Mouse (Mus musculus): Measurements from ENCODE around the gene Slc10a1. TPM values are rescaled to one million over a fixed set of nuclear protein-coding genes. Genes with fewer than 3 reads are reported as not detected.
"Not testable (repeated sequence)": the region's sequence is repeated elsewhere in the genome, so short reads cannot be mapped to it uniquely, and the experiment has no call there.

The Slc10a1 gene
- total RNA-seq, 2 experiments from 2014 or later, result not detected

DNA sequence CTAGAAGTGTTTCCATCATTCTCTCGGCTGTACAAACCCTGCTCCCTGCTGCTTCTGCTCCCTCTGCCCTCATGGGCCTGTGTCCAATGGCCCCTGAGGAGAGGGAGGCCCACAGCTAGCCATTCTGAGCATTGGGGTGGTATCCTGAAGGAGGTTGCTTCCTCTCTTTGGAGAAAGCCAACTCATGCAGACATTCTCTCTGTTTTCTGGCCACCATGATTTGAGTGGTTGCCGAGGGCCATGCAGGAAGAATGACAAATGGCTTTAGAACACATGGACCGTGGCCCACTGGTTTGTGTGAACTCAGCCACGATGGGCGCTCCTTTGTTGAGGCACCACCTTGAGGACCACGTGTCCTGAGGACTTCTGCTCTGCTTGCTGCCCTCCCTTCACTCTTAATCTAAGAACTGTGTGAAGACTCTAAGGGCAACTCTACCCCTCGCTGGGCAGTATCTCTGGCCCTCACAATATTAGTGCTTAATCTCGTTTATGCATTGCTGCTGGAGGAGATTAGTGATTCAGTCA lies 1.7 kb upstream of the Slc10a1 start:
- ATAC-seq (replicated peaks; ENCODE audit: poor library complexity, severe bottlenecking), result no peak

DNA sequence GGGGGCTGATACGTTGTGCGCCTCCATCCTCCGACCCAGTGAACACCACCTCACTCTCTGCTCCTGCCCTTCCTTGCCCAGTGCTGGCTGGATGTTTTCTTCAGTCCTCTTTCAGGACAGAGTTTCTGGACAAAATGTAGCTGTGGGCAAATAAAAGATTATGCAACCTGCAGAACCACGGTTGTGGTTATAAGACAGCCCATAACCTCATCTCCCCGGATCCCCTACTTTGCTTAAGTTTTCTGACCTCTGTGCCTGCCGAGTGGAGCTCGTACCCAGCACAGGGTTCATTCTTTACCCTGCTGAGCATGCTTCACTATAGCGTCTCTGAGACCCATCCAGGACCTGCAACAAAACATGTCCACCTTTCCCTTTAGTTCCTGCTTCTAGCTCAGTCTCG lies 587 bp downstream of the Slc10a1 start:
- peak; percentile 44 for ATAC-seq (replicated peaks; ENCODE audit: poor library complexity, severe bottlenecking)

DNA sequence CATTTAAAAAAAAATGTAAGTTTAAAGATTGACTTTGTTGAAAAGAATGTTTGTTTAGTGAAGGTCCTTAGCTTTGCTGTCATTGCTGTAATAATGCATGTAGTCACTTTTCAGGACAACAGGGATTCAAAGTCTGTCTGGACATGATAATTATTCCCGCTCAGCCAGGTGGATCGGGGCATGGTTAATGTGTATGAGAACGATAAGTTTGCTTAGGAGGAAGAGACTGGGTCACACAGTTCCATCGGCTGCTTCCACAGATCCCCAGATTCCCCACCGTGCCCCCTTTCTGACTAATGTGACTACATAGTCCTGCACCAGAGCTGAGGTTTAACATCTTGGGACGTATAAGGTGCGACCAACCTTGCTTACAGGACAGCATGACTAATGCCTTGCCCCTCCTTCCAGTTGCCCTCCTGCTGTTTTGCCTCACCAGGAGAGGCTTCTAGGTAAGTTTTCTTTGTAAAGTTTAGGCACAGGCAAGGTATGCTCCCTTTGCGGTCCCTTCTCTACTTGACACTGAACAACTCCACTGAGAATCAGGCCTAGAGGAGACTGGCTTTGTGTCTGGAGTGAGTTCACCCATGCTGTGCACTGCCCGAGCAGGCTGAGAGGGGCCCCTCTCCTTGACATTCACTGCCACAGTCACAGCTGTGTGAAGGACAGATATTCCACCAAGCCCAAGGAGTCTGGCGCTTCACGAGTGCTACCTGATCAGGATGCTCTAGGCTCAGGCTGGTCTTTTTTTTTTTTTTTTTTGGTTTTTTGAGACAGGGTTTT lies 2.3 kb downstream of the Slc10a1 start:
- no peak for ATAC-seq (replicated peaks; ENCODE audit: poor library complexity, severe bottlenecking)

DNA sequence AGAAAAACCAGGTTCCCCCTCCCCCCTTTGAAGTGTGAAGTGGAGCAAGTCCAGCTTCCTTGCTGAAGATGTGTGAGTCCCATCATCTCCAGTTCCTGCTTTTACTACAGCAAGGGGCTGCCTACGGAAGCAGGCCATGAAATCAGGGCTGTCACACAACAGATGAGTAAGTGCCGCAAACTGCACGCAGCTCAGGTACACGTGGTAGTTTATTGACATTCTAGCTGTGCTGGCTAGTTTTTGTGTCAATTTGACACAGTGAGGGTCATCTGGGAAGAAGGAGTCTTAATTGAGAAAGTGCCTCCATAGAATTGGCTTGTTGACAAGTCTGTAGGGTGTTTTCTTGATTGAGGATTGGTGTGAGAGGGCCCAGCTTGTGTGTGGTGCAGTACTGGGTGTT lies 5.9 kb downstream of the Slc10a1 start:
- no peak for ATAC-seq (replicated peaks; ENCODE audit: poor library complexity, severe bottlenecking)

DNA sequence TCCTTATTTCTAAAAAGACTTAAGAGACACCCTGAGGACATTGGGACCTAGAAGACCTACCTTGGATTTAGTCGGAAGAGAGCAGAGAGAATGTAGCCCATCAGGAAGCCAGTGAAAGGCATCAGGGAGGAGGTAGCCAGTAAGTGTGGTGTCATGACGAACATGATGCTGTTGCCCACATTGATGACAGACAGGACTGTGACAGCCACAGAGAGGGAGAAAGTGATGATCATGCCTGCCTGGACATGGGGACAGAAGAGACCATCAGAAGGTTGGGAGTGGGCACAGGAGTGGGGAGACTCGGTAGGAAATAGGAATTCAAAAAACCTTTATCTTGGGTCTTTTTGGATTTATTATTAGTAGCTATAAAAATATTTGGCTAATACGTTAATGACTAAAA lies 10.5 kb downstream of the Slc10a1 start:
- ATAC-seq (replicated peaks; ENCODE audit: poor library complexity, severe bottlenecking), result no peak

DNA sequence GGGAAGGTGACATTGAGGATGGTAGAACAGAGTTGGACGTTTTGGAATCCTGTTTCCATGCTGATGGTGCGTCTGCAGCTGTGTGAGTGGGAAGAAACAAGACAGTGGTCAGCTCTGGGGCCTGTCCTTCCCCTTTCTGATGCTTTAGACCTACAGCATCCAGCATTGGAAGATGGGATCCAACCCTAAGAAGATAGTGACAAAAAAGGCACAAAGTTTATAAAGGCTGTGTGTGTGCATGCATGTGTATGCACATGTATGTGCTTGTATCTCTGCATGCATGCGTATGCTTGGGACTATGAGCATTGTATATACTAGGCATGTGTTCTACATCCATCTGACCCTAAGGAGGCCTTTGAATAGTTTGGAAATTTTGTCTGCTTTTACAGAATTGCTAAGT lies 12.5 kb downstream of the Slc10a1 start:
- ATAC-seq (replicated peaks; ENCODE audit: poor library complexity, severe bottlenecking), result 0 out of 2 replicates have a peak, but pooled peaks have one; percentile 5

DNA sequence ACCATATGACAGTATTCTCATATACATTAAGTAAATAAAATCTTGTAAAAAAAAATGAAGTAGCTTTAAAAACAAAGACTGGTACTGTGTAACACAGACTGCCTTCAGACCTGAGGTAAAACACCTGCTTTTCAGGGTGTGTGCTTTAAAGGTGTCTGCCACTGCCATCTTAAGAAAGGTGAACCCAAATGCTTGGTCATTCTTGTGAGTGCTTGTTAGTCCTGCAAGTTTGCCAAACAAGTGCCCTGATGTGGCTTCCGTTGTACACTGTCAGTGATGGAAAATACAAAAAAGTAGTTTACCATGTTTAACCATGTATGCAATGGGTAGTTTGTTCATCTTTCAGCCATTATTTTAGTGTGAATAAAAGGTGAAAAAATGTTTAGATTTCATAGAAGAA lies 16.0 kb downstream of the Slc10a1 start:
- no peak for ATAC-seq (replicated peaks; ENCODE audit: poor library complexity, severe bottlenecking)

DNA sequence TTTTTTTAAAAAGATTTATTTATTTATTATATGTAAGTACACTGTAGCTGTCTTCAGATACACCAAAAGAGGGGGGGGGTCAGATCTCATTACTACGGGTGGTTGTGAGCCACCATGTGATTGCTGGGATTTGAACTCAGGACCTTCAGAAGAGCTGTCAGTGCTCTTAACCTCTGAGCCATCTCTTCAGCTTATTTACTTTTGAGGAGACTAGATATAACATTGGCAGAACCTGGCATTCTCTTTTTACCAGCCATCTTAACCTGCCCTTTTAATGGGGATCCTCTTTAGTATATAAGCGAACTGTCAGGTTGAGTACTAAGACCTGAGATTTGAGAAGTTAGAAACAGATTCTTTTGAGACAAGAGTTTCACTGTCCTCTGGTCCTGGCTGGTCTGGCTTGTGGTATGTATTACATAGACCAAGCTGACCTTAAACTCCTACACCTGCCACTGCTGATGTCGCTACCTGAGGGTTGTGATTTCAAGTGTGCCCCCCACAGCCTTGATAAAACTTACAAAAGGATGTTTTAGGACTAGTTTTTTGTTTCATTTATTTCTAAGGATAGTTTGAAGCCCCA lies 16.8 kb downstream of the Slc10a1 start:
- ATAC-seq (replicated peaks; ENCODE audit: poor library complexity, severe bottlenecking), result no peak

DNA sequence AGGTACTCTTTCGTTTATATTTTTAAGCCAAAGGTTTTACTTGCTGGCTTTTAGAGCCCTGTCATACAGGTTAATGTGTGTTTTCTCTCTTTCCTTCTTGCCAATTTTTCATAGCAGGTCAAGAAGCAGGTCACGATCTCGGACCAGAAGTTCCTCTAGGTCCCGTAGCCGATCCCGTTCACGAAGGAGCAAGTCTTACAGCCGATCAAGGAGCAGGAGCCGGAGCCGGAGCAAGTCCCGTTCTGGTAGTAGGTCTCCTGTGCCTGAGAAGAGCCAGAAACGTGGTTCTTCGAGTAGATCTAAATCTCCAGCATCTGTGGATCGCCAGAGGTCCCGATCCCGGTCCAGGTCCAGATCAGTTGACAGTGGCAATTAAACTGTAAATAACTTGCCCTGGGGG lies 18.9 kb downstream of the Slc10a1 start:
- ATAC-seq (replicated peaks; ENCODE audit: poor library complexity, severe bottlenecking), result not testable (repeated sequence)

DNA sequence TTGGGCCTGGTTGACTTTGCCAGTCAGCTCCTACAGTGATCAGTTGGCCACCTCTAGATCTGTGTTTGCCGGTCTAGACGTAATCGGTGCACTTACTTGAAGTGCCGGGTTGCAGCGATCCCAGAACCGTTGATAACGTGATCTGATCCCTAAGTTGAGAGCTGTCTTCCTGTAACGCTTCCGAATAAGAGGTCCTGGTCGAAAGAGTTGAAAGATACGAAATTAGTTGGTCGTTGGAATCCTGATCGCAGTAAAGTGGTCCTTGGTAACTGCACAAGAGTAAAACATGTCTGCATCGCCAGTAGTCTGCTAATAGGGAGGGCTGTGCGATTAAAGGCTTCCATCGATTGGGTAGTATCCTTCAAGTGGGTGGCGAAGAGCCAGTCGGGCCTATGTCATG lies 20.3 kb downstream of the Slc10a1 start:
- no peak for ATAC-seq (replicated peaks; ENCODE audit: poor library complexity, severe bottlenecking)

DNA sequence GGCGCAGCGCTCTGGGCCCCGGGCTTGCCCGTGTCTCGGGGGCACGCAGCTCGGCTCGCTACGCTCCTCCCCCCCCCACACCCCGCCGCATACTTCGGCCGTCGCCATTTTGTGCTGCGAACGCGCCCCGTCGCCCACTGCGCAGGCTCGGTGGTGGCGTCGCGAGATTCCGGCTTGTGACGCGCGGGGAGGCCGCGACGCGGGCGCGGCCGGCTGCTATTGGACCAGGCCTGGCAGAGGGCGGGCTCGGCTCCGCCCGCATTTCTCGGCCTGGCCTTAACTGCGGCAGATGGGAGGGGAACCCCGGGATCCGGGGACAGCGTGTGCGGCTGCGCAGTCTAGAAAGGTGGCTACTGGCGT lies 22.5 kb downstream of the Slc10a1 start:
- peak; percentile 66 for ATAC-seq (replicated peaks; ENCODE audit: poor library complexity, severe bottlenecking)

DNA sequence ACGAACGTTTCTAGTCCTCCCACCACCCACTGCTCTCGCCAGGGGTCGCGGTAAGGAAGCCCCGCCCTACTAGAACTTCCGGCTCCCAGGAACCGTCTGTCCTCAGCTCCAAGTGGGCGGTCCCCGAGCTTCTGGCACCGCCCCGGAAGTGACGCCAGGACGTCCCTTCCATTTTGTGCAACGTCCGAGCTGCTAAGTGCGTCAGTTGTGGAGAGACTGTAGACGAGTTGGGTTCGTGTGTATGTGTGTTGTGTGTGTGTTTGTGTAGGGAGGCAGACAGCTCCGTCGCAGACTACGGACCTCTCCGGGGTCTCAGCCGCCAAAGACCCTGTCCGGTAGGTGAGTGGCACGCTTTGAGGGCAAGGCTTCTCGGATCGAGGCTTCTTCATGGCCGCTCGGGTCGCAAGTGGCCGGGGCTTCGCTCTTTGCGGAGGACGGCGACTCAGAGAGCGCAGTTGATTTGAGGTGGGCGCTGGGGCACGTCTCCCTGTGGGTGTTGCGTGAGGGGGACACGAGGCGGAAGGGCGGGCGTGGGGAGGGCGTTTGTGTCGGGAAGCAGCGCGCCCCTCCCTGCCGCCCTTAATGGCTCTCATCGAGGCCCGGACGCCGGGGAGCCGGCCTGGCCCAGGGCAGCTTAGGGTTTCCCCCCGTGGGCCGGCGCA lies 23.0 kb downstream of the Slc10a1 start, which contains the start of gene Srsf5:
Gene Srsf5 (plus strand): TSS at position 171 of the 662 bp plus-strand sequence.
- ATAC-seq (replicated peaks; ENCODE audit: poor library complexity, severe bottlenecking), result peak; percentile 78

DNA sequence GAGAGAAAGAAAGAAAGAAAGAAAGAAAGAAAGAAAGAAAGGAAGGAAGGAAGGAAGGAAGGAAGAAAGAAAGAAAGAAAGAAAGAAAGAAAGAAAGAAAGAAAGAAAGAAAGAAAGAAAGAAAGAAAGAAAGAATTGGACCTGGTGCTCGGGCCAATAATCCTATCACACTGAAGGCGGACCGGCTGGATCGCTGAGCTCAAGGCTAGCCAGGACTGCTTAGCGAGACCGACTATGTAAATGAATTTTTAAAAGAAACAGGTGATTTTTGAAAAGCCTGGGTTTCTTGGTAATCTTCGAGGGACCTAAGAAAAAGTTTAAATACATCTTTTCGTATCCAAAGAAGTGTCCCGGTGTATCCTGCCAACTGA lies 23.6 kb downstream of the Slc10a1 start:
- ATAC-seq (replicated peaks; ENCODE audit: poor library complexity, severe bottlenecking), result peak; percentile 1; the same call in 1 of the 2 replicates

DNA sequence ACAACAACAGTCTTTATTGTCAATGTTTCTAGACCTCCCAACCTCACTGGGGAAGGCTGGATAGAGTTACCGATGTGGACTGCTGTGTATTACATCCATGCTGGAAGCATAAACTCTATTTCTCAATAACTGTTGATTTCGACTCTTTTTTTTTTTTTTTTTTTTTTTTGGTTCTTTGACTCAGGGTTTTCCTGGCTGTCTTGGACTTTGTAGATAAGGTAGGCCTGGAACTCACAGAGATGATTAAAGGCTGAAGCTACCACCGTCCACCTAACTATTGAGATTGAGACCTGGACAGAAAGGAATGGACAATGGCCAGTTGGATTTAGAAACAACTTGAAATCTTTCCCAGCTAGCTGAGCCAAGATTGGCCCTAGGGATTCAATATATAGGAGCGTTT lies 24.3 kb downstream of the Slc10a1 start:
- ATAC-seq (replicated peaks; ENCODE audit: poor library complexity, severe bottlenecking), result no peak

DNA sequence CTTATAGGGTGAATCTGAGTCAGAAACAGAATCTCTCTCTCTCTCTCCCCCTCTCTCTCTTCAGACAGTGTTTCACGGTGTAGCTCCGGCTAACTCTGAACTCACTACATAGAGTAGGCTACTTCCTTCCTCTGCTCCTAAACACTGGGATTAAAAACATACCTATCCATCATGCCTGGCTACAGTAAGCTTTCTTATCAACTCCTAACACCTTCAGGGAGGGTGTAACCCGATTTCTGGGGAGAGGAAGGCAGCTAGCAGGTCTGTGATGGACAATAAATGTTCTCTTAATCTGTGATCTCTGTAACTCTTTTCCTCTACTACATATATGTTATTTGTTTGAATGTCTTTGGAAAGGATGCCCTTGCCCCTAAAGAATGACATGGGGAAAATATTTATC lies 25.1 kb downstream of the Slc10a1 start:
- no peak for ATAC-seq (replicated peaks; ENCODE audit: poor library complexity, severe bottlenecking)

DNA sequence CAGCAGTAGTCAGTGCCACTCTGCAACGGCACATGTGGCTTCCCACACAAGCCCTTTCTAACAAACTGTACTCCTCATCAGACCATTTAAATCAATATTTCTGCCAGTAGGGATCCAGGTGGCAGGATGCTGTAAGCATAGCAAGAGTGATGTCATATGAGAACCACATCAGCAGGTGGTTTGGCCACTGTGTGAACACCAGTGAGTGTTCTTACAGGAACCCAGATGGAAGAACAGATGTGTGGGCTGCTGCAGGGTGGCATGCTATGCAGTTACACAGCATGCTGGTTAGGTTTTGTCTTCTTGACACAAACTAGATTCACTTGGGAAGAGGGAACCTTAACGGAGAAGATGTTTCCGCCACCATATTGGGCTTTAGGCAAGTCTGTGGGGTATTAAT lies 26.6 kb downstream of the Slc10a1 start:
- no peak for ATAC-seq (replicated peaks; ENCODE audit: poor library complexity, severe bottlenecking)

DNA sequence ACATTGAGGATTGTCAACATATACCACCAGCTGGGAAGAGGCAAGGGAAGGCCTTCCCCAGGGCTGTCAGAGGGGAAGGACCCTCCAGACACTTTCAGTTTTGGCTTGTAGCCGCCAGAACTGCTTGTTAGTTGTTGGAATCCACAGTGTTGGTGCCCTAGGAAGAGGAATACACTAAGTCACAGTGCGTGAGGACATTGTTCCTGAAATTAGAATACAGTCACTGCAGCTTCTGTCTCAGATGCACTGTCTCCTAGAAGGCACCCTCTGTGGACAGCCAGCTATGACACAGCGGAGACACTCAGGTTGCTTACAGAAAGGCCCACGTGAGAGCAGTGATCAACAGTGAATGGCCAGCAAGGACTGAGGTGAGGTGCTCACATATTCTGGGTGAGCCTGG lies 29.3 kb downstream of the Slc10a1 start:
- peak; percentile 61 for ATAC-seq (replicated peaks; ENCODE audit: poor library complexity, severe bottlenecking)

DNA sequence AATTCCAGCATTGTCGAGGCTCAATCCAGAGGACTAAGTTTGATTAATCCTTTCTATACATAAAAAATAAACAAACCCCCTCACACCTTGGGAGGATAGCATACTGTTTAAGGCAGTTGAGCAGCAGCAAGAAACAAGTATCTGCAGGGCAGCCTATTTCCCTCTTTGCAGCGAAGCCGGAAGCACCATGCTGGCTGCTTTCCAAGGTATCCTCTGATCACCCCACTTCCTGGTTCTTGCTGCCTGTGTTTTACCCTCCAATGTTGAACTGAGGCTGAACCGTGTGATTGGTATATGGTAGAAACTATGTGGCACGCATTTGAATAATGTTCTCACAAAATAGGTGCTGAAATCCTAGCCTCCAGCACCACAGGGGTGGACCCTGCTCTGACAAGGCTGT lies 29.9 kb downstream of the Slc10a1 start:
- peak; percentile 76 for ATAC-seq (replicated peaks; ENCODE audit: poor library complexity, severe bottlenecking)

DNA sequence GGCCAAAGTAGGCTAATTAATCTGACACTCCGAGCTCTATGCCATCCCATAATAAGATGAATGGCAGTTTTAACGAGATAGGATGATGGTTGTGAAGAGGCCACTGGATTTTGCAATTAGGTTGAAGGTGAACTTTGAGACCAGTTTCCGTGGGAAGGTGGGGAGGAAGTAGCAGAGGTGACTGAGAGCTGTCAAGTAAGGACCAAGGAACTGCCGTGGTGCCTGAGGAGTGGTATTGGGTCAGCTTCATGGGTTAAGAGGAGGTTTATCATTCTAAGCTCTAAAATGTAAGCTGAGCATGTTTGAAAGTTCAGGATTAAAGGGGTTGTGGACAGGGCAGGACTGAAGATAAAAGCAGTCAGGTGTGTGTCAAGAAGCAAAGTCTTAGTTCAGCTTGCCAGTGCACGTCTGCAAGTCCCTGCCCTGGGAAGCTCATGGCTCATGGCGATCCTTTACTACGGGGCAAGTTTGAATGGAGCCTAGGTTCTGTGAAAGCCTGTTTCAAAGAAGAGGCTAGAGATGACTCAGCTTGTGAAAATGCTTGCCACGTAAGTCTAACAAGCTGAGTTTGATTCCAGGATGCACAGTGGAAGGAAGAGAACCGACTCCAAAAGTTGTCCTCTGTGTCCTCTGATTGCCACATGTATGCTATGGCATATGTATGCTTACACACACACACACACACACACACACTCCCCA lies 31.0 kb downstream of the Slc10a1 start:
- ATAC-seq (replicated peaks; ENCODE audit: poor library complexity, severe bottlenecking), result no peak

DNA sequence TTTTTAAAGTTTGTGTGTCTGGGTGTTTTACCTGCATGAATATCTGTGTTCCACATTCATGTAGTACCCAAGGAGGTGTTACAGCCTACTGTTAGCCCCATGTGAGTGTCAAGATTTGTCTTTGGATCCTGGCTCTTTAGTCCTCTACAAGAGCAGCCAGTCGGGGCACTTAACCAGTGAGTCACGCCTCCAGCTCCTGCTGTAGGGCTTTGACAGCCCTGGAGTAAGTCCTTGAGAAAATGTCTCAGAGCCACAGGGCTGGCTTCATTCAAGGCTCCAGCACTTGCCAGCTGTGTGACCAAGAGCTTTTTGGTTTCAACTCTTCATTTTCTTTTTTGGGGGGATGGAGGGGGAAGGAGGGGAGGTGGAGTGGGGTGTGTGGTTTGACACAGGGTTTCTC lies 31.8 kb downstream of the Slc10a1 start:
- no peak for ATAC-seq (replicated peaks; ENCODE audit: poor library complexity, severe bottlenecking)

DNA sequence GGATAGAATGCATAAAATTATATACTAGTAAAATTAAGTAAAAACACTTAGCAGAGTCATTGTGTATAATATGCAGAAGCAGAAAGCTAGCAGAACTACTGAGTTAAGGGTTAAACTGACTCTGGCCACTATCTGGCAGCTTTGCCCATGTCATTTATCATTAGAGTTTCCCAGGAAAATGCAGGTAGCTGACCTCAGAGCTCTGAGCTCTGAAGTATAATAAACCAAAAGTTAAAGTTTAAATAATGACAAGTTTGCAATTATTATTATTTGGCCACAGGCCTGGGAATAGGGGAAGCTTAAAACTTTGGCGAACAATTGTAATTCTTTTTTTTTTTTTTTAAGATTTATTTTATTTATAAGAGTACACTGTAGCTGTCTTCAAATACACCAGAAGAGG lies 35.6 kb downstream of the Slc10a1 start:
- no peak for ATAC-seq (replicated peaks; ENCODE audit: poor library complexity, severe bottlenecking)

Measured in granulocyte monocyte progenitor cell, adult 5-6 weeks (primary cell).